ENCODE assay signal across 7 mouse cellular contexts in the genomic region with DNA sequence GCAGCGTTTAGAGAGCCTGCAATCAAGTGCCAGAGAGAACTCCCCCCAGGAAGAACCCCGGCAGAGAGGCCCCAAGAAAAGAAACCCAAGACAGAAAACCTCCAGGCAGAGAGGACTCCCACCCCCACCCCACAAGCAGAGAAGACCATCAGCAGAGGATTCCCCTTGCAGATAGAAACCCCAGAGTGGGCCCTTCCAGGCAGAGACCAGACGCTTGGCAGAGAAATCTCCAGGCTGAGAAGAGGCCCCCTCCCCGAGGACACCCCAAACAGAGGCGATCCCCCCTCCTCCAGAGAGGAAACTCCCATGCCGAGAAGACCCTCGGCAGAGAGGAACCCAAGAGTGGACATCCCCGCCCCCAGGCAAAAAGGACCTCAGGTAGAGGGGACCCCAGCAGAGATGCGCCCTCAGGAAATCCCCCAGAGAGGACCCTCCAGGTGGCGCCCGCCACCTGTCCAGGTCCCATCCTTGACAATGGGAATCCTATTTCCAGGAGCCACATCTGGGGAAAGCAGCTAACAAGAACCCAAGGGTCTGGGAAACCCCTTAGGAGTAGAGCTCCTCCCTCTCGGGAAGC. TPM values are rescaled to one million over a fixed set of nuclear protein-coding genes. Genes with fewer than 3 reads are reported as not detected.
DNase-seq lines count a peak whose midpoint lies in the region; ATAC-seq and TF ChIP-seq lines count a peak whose summit lies in the region.

No protein-coding gene starts in this region.

- no peak overlapping the region for H3K27ac ChIP-seq in neural tube, embryonic 11.5 days (ENCODE audit: low read depth, low read length)
- no peak overlapping the region for H3K27ac ChIP-seq in forebrain, embryonic 11.5 days (ENCODE audit: low read depth, low read length)
- H3K27ac ChIP-seq in limb, embryonic 15.5 days: no peak overlapping the region
- H3K27ac ChIP-seq in stomach, postnatal 0 days (replicated peaks): no peak overlapping the region

- TF ChIP-seq CTCF in stomach, postnatal 0 days (IDR thresholded peaks at IDR 0.05; ENCODE audit: low read depth): no peak

- no peaks in the 10 kb centered on the region for H3K4me1 ChIP-seq in neural tube, embryonic 11.5 days (ENCODE audit: control insufficient read depth, insufficient read depth, low read length)
- H3K4me1 ChIP-seq in forebrain, embryonic 11.5 days (replicated peaks; ENCODE audit: control insufficient read depth, insufficient read depth, low read length): no peaks in the 10 kb centered on the region; the same call in 1 of the 2 replicates
- peaks cover 11% of the 10 kb centered on the region for H3K4me1 ChIP-seq in limb, embryonic 15.5 days
- H3K4me1 ChIP-seq in stomach, postnatal 0 days (replicated peaks; ENCODE audit: control insufficient read depth, insufficient read depth): 0 out of 2 replicates have a peak, but pooled peaks cover 4% of the 10 kb centered on the region

- peak overlapping the region; percentile 66 for H3K4me2 ChIP-seq in neural tube, embryonic 11.5 days (ENCODE audit: low read depth)
- peak overlapping the region; percentile 87 for H3K4me2 ChIP-seq in forebrain, embryonic 11.5 days (ENCODE audit: low read depth, low read length, severe bottlenecking)
- peak overlapping the region; percentile 92 for H3K4me2 ChIP-seq in limb, embryonic 15.5 days
- peak overlapping the region; percentile 74 for H3K4me2 ChIP-seq in stomach, postnatal 0 days (replicated peaks; ENCODE audit: low read depth)

- H3K9me3 ChIP-seq in neural tube, embryonic 11.5 days (ENCODE audit: control insufficient read depth, low read length): no peaks in the 10 kb centered on the region
- no peaks in the 10 kb centered on the region for H3K9me3 ChIP-seq in forebrain, embryonic 11.5 days (ENCODE audit: control insufficient read depth, low read length)
- H3K9me3 ChIP-seq in limb, embryonic 15.5 days: no peaks in the 10 kb centered on the region
- no peaks in the 10 kb centered on the region for H3K9me3 ChIP-seq in stomach, postnatal 0 days (ENCODE audit: control insufficient read depth, low read length)

- peak; percentile 12 for DNase-seq in neural tube, embryonic 11.5 days (ENCODE audit: low spot score)
- DNase-seq in neural tube, embryonic 10.5 days (ENCODE audit: extremely low spot score, low spot score): no peak
- no peak for DNase-seq in forebrain, embryonic 11.5 days (ENCODE audit: low spot score)
- no peak for DNase-seq in stomach, postnatal 0 days (ENCODE audit: low spot score)
- no peak for DNase-seq in urinary bladder, adult 18-20 months (ENCODE audit: low spot score in 2 of 2)
- no peak for DNase-seq in urinary bladder, postnatal 10 days (ENCODE audit: low spot score)

- peaks cover 22% of the 10 kb centered on the region for H3K27me3 ChIP-seq in neural tube, embryonic 11.5 days (ENCODE audit: control insufficient read depth, insufficient read depth, low read length)
- H3K27me3 ChIP-seq in forebrain, embryonic 11.5 days (ENCODE audit: control insufficient read depth, insufficient read depth, low read length): peaks cover 16% of the 10 kb centered on the region
- H3K27me3 ChIP-seq in limb, embryonic 15.5 days: peaks cover 62% of the 10 kb centered on the region
- no peaks in the 10 kb centered on the region; the same call in 1 of the 2 replicates for H3K27me3 ChIP-seq in stomach, postnatal 0 days (ENCODE audit: control insufficient read depth, insufficient read depth, low read length)

- WGBS in neural tube, embryonic 11.5 days: 16% methylated on average over 12 of the region's 12 CpGs
- WGBS in forebrain, embryonic 11.5 days: 8% methylated on average over 12 of the region's 12 CpGs
- WGBS in limb, embryonic 15.5 days: 9% methylated on average over 12 of the region's 12 CpGs
- WGBS in stomach, postnatal 0 days: 10% methylated on average over 12 of the region's 12 CpGs

- no peaks in the 10 kb centered on the region for H3K36me3 ChIP-seq in neural tube, embryonic 11.5 days (ENCODE audit: control insufficient read depth, insufficient read depth, low read length)
- no peaks in the 10 kb centered on the region for H3K36me3 ChIP-seq in forebrain, embryonic 11.5 days (ENCODE audit: control insufficient read depth, insufficient read depth, low read length)
- no peaks in the 10 kb centered on the region for H3K36me3 ChIP-seq in limb, embryonic 15.5 days
- no peaks in the 10 kb centered on the region for H3K36me3 ChIP-seq in stomach, postnatal 0 days (ENCODE audit: control insufficient read depth, insufficient read depth, low read length)

- no peak for TF ChIP-seq EP300 in stomach, postnatal 0 days (optimal IDR thresholded peaks at IDR 0.05)

- ATAC-seq in neural tube, embryonic 11.5 days (ENCODE audit: insufficient read depth, low FRiP score, low TSS enrichment): no peak
- 0 out of 2 replicates have a peak, but pooled peaks have one; percentile 12 for ATAC-seq in forebrain, embryonic 11.5 days (replicated peaks; ENCODE audit: low FRiP score)
- ATAC-seq in limb, embryonic 15.5 days (ENCODE audit: insufficient number of reproducible peaks, low FRiP score, low TSS enrichment, low read depth): no peak
- no peak for ATAC-seq in stomach, postnatal 0 days (ENCODE audit: low FRiP score, low TSS enrichment)

- peak overlapping the region; percentile 31 for H3K9ac ChIP-seq in neural tube, embryonic 11.5 days (ENCODE audit: low read length)
- H3K9ac ChIP-seq in forebrain, embryonic 11.5 days (ENCODE audit: low read length): peak overlapping the region; percentile 55; the same call in 1 of the 2 replicates
- H3K9ac ChIP-seq in limb, embryonic 15.5 days: no peak overlapping the region
- no peak overlapping the region for H3K9ac ChIP-seq in stomach, postnatal 0 days (ENCODE audit: low read length)

- peak overlapping the region; percentile 37 for H3K4me3 ChIP-seq in neural tube, embryonic 11.5 days (ENCODE audit: low read depth, low read length)
- peak overlapping the region; percentile 52 for H3K4me3 ChIP-seq in forebrain, embryonic 11.5 days (ENCODE audit: low read depth, low read length)
- peak overlapping the region; percentile 48 for H3K4me3 ChIP-seq in limb, embryonic 15.5 days
- H3K4me3 ChIP-seq in stomach, postnatal 0 days (ENCODE audit: low read depth, low read length): peak overlapping the region; percentile 44

RNA-seq across cellular contexts. Expression of gene Sult4a1, which starts 0.5 kb away (rescaled TPM):
- 16.0 and 18.1 TPM in 2 replicates for polyA plus RNA-seq in neural tube, embryonic 11.5 days (2014; fragmentation: Nextera tagmentation; extraction: Ambion mirVana)
- 9.7 and 11.8 TPM in 2 replicates for polyA plus RNA-seq in forebrain, embryonic 11.5 days (2014; fragmentation: Nextera tagmentation; extraction: Ambion mirVana)
- 0.77 and 1.1 TPM in 2 replicates for polyA plus RNA-seq in limb, embryonic 15.5 days (2015; fragmentation: Nextera tagmentation; extraction: Ambion mirVana)
- 3.9 and 4.0 TPM in 2 replicates for polyA plus RNA-seq in stomach, postnatal 0 days (2015; fragmentation: Nextera tagmentation; extraction: Ambion mirVana)

RNA-seq across cellular contexts. Expression of gene Pnpla5, which starts 17.0 kb away (rescaled TPM):
- polyA plus RNA-seq in neural tube, embryonic 11.5 days (2014; fragmentation: Nextera tagmentation; extraction: Ambion mirVana): not detected in 2 replicates
- polyA plus RNA-seq in forebrain, embryonic 11.5 days (2014; fragmentation: Nextera tagmentation; extraction: Ambion mirVana): not detected in 2 replicates
- polyA plus RNA-seq in limb, embryonic 15.5 days (2015; fragmentation: Nextera tagmentation; extraction: Ambion mirVana): not detected in 2 replicates
- polyA plus RNA-seq in stomach, postnatal 0 days (2015; fragmentation: Nextera tagmentation; extraction: Ambion mirVana): not detected in 2 replicates

RNA-seq across cellular contexts. Expression of gene Efcab6, which starts 40.8 kb away (rescaled TPM):
- 0.35 and 0.41 TPM in 2 replicates for polyA plus RNA-seq in neural tube, embryonic 11.5 days (2014; fragmentation: Nextera tagmentation; extraction: Ambion mirVana)
- polyA plus RNA-seq in forebrain, embryonic 11.5 days (2014; fragmentation: Nextera tagmentation; extraction: Ambion mirVana): 0.20 and 0.32 TPM in 2 replicates
- polyA plus RNA-seq in limb, embryonic 15.5 days (2015; fragmentation: Nextera tagmentation; extraction: Ambion mirVana): 0.46 and 0.47 TPM in 2 replicates
- polyA plus RNA-seq in stomach, postnatal 0 days (2015; fragmentation: Nextera tagmentation; extraction: Ambion mirVana): 0.07 and 0.22 TPM in 2 replicates

Comparison
In these comparisons a context has a peak if more than half of its experiments do, and no peak if none do; other contexts are left out.
1. H3K9ac ChIP-seq: peak in neural tube, embryonic 11.5 days (single experiment) and forebrain, embryonic 11.5 days (single experiment); none in limb, embryonic 15.5 days (single experiment) and stomach, postnatal 0 days (single experiment).
2. Peak in every context shown above with its lines, with median percentiles within 50 percentile points of each other: H3K4me2 ChIP-seq and H3K4me3 ChIP-seq.